Comparison of ENCODE assay signal across 20 mouse cellular contexts in the genomic region with DNA sequence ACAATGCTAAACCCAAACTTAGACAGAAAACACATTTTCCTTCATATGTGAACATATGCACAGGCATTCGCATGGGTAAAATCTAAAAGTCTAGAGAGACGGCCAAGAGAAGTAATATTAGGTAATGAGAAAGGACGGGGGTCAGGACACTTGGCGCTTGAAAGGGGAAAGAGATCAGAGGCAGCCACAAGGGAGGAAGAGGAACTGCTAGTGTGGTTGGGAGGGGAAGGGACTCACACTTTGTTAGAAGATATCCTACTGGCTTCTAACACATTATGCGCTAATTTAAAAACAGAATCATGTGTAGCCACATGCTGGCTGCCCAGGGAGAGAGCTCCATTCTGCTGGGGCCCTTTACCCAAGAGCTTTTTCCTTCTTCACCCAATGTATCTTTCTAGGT.
DNase-seq lines count a peak whose midpoint lies in the region; ATAC-seq and TF ChIP-seq lines count a peak whose summit lies in the region.
"Had no signal": no experiment of that assay in that cellular context is flagged by ENCODE, and none has a peak within 500 bp of the region (broad histone marks: within the 10 kb centered on the region; RNA-seq: fewer than 3 reads in every experiment).

No protein-coding gene starts in this region.

- DNase-seq in heart, adult 11 months: peak; percentile 96
- DNase-seq in heart, adult 8-10 months (ENCODE audit: low spot score): no peak
- peak; percentile 54 to 62 for DNase-seq in spleen, postnatal 36 days (ENCODE audit: low spot score in 2 of 2)
- DNase-seq in spleen, adult 18-20 months: no peak
- DNase-seq in stomach, postnatal 0 days (ENCODE audit: low spot score): no peak
- DNase-seq in embryo, embryonic 10.5 days (ENCODE audit: low spot score): no peak
- DNase-seq in hindbrain, embryonic 11.5 days (ENCODE audit: low spot score): no peak
- DNase-seq: cerebellum, adult 11-12 months; cerebellum, postnatal 14 days; thymus, adult 2 months had no signal

- no peaks in the 10 kb centered on the region for H3K36me3 ChIP-seq in stomach, postnatal 0 days (ENCODE audit: control insufficient read depth, insufficient read depth, low read length)
- H3K36me3 ChIP-seq in hindbrain, embryonic 11.5 days (ENCODE audit: control insufficient read depth, insufficient read depth, low read length): no peaks in the 10 kb centered on the region
- H3K36me3 ChIP-seq: embryonic facial prominence, embryonic 15.5 days; G1E; liver, embryonic 15.5 days; midbrain, embryonic 12.5 days; neural tube, embryonic 12.5 days; stomach, embryonic 15.5 days had no signal

- no peak for TF ChIP-seq EP300 in stomach, postnatal 0 days (optimal IDR thresholded peaks at IDR 0.05)

- no peak for TF ChIP-seq CTCF in stomach, postnatal 0 days (IDR thresholded peaks at IDR 0.05; ENCODE audit: low read depth)

- H3K4me2 ChIP-seq in stomach, postnatal 0 days (replicated peaks; ENCODE audit: low read depth): no peak overlapping the region
- no peak overlapping the region for H3K4me2 ChIP-seq in hindbrain, embryonic 11.5 days (replicated peaks; ENCODE audit: low read depth, low read length)
- H3K4me2 ChIP-seq: embryonic facial prominence, embryonic 15.5 days; liver, embryonic 15.5 days; midbrain, embryonic 12.5 days; neural tube, embryonic 12.5 days; stomach, embryonic 15.5 days had no signal

- H3K27ac ChIP-seq in stomach, postnatal 0 days (replicated peaks): no peak overlapping the region
- no peak overlapping the region for H3K27ac ChIP-seq in hindbrain, embryonic 11.5 days (ENCODE audit: low read depth, low read length)
- H3K27ac ChIP-seq: embryonic facial prominence, embryonic 15.5 days; hindbrain, postnatal 0 days; liver, embryonic 15.5 days; midbrain, embryonic 12.5 days; neural tube, embryonic 12.5 days; stomach, embryonic 15.5 days had no signal

- H3K4me1 ChIP-seq in stomach, postnatal 0 days (replicated peaks; ENCODE audit: control insufficient read depth, insufficient read depth): no peaks in the 10 kb centered on the region
- H3K4me1 ChIP-seq in hindbrain, embryonic 11.5 days (replicated peaks; ENCODE audit: control insufficient read depth, insufficient read depth, low read length): no peaks in the 10 kb centered on the region
- H3K4me1 ChIP-seq: liver, embryonic 15.5 days; stomach, embryonic 15.5 days had no signal

- no peaks in the 10 kb centered on the region; the same call in 1 of the 2 replicates for H3K9me3 ChIP-seq in stomach, postnatal 0 days (ENCODE audit: control insufficient read depth, low read length)
- no peaks in the 10 kb centered on the region for H3K9me3 ChIP-seq in hindbrain, embryonic 11.5 days (ENCODE audit: control insufficient read depth, low read length)
- H3K9me3 ChIP-seq: embryonic facial prominence, embryonic 15.5 days; liver, embryonic 15.5 days; midbrain, embryonic 12.5 days; neural tube, embryonic 12.5 days; stomach, embryonic 15.5 days had no signal

- peak; percentile 51 for ATAC-seq in megakaryocyte, adult 5-6 weeks (ENCODE audit: poor library complexity, severe bottlenecking)
- no peak for ATAC-seq in stomach, postnatal 0 days (ENCODE audit: low FRiP score, low TSS enrichment)
- no peak for ATAC-seq in hindbrain, embryonic 11.5 days (ENCODE audit: low FRiP score)
- ATAC-seq: forebrain, embryonic 16.5 days; hindbrain, postnatal 0 days; intestine, postnatal 0 days had no signal

- no peak overlapping the region for H3K4me3 ChIP-seq in stomach, postnatal 0 days (ENCODE audit: low read depth, low read length)
- H3K4me3 ChIP-seq in hindbrain, embryonic 11.5 days (ENCODE audit: low read depth, low read length): no peak overlapping the region
- H3K4me3 ChIP-seq: embryonic facial prominence, embryonic 15.5 days; liver, embryonic 15.5 days; midbrain, embryonic 12.5 days; neural tube, embryonic 12.5 days; stomach, embryonic 15.5 days had no signal

- H3K9ac ChIP-seq in stomach, postnatal 0 days (ENCODE audit: low read length): no peak overlapping the region
- no peak overlapping the region for H3K9ac ChIP-seq in hindbrain, embryonic 11.5 days (ENCODE audit: low read depth, low read length)
- H3K9ac ChIP-seq: embryonic facial prominence, embryonic 15.5 days; liver, embryonic 15.5 days; midbrain, embryonic 12.5 days; neural tube, embryonic 12.5 days; stomach, embryonic 15.5 days had no signal

- WGBS in stomach, postnatal 0 days: 86% methylated on average over 5 of the region's 5 CpGs
- 88% methylated on average over 5 of the region's 5 CpGs for WGBS in hindbrain, embryonic 11.5 days

- H3K27me3 ChIP-seq in stomach, postnatal 0 days (ENCODE audit: control insufficient read depth, insufficient read depth, low read length): no peaks in the 10 kb centered on the region
- 0 out of 2 replicates have a peak, but pooled peaks cover 2% of the 10 kb centered on the region for H3K27me3 ChIP-seq in hindbrain, embryonic 11.5 days (ENCODE audit: control insufficient read depth, insufficient read depth, low read length)
- H3K27me3 ChIP-seq: neural tube, embryonic 12.5 days; stomach, embryonic 15.5 days had no signal

Comparison
In these comparisons a context has a peak if more than half of its experiments do, and no peak if none do; other contexts are left out.
1. DNase-seq: peak in heart, adult 11 months (single experiment) and spleen, postnatal 36 days (2 of 2); none in heart, adult 8-10 months (single experiment), spleen, adult 18-20 months (0 of 2), stomach, postnatal 0 days (single experiment), embryo, embryonic 10.5 days (single experiment) and hindbrain, embryonic 11.5 days (single experiment).